Mouse (Mus musculus): ENCODE measurements around the gene Mrps9.

- TF ChIP-seq CTCF (IDR thresholded peaks at IDR 0.05; ENCODE audit: low read depth, low read length) (no peak), POLR2A (IDR thresholded peaks at IDR 0.05; ENCODE audit: extremely low read depth, insufficient read depth, low read length) (no peak)
Observed at GRCm38 (mm10) chr1:42888541-42889349, 37.7 kb downstream of the Mrps9 start.

Data from liver, adult 2 months (tissue).